Mouse (Mus musculus): ENCODE data around the gene Armt1.
A peak's percentile ranks its signal among the peaks of the same experiment; 100 is the strongest.

Gene Armt1

DNA sequence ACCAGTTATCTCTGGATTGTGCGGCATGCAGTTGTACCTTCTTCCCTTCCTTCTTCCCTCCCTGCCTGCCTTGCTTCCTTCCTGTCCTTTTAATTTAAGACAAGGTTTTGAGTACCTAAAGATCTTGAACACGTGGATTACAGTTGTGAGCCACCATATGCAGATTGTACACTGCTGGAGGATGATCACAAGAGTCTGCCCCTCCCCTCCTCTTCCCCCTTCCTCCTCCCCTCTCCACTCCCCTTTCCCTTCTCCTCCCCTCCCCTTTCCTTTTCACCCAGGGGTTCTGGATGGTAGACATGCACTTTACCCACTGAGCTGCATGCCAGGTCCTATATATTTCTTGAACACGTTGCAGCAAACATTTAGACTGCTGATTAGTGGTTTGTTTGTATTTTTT, 3.1 kb downstream of the Armt1 start:
- no peak for DNase-seq (ENCODE audit: low spot score)

- DNase-seq (ENCODE audit: low spot score): no peak
Observed at GRCm38 (mm10) chr10:4456409-4456808, 24.1 kb downstream of the Armt1 start.

DNA sequence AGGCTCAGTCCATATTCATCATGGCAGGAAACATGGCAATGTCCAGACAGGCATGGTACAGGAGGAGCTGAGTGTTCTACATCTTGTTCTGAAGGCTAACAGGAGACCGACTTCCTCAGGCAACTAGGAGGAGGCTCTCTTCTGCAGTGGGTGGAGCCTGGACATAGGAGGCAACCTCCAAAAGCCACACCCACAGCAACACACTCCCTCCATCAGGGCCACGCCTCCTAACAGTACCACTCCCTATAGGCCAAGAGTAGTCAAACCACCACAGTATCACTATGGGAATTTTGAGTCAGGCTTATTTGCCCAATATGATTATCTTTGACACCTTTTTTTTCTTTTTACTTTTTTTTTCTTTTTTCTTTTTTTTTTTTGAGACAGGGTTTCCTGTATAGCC, 27.9 kb downstream of the Armt1 start:
- peak; percentile 35 for DNase-seq (ENCODE audit: low spot score)

- no peak for DNase-seq (ENCODE audit: low spot score)
Observed at GRCm38 (mm10) chr10:4465799-4466198, 33.5 kb downstream of the Armt1 start.

DNA sequence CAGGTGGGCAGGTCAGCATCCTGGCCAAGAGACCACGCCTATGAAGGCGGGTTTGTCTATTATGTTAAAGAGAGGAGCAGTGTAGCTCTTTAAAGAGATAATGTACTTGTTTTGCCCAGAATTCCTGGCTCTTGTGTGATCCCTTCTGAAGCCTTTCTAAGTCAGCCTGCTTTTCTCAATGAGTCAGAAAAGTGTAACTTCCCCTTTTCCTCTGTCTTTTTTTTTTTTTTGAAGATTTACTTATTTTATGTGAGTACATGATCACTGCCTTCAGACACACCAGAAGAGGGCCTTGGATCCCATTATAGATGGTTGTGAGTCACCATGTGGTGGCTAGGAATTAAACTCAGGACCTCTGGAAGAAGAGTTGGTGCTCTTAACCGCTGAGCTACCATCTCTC, 37.1 kb downstream of the Armt1 start:
- no peak for DNase-seq (ENCODE audit: low spot score)

DNA sequence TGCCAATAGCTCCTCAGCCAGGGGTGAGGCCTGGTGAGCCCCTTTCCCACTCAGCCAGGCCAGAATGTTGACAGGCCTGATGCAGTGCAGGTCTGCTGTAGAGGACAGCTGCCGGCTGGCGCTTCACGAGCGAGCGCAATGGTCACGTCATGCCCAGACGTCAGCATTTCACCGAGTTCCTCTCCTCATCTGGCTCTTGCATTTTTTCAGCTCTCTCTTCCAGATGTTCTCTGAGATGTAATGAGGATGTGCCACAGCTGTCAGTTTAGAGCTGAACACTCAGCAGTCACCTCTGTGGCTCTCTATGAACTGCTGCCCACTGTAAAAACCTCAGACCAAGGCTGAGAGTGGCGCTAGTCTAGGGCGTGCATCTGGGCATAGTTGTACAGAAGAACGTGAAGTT, 41.3 kb downstream of the Armt1 start:
- no peak for DNase-seq (ENCODE audit: low spot score)

DNA sequence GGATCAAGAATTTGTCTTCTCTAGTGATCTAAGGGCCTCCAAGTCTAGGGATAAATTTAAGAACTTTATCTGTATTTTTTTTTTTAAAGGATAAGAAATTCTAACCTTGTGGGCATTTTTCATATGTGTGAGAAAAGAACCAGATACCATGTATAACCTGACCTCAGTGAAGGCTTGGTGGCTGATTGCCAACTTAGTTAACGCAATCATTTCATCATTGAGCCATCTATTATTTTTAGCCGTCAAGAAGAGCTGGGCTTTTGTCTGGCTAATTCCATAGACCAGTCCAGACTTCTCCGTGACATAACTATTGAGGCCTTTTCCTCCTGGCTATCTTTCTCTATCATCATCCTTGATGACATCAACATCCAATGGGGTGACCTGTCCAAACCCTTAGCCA, 43.2 kb downstream of the Armt1 start:
- DNase-seq (ENCODE audit: low spot score): no peak

DNA sequence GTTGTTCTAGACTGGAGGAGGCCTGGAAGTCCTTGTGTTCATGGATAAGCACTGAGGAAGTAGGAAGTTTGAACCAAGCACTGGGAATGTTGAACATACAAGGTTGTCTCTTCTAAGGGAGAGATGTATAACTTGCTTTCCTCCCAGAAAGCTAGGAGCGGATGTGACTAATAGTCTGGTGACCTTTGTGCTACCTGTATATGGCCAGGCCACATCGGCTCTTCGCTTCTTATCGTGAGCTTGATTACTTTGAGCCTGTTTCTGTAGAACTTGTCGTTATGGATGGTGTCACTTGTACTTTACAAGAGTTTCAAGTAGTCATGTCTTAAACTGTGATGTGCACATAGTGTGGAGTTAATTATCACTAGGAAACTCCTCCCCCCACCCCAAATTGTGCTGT, 44.3 kb downstream of the Armt1 start:
- no peak for DNase-seq (ENCODE audit: low spot score)

- DNase-seq (ENCODE audit: low spot score): no peak
Observed at GRCm38 (mm10) chr10:4480929-4481328, 48.7 kb downstream of the Armt1 start.

GRCm38 (mm10) chr10:4481695-4482094, 49.4 kb downstream of the Armt1 start:
- no peak for DNase-seq (ENCODE audit: low spot score)

DNA sequence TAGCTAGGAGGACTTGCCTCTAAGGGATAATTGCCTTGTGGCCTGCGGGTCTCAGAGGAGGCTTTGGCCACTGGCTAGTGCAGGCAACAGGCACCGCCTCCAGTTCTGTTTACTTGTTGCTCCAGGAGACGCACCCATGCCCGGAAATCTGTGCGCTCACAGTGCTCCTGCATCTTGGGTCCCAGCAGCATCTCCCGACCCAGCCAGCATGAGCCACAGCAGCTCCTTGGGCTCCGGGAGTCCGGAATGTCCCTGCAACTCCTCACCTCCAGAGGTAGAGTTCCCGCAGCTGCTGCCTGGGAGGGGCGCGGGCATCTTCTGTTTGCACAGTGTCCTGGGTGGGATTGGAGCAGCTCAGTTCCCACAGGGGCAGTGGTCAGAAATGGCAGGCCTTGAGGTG, 50.1 kb downstream of the Armt1 start, which contains the start of gene Ccdc170:
Gene Ccdc170 (plus strand): TSS at position 148 of the 400 bp plus-strand sequence.
- no peak for DNase-seq (ENCODE audit: low spot score)

DNA sequence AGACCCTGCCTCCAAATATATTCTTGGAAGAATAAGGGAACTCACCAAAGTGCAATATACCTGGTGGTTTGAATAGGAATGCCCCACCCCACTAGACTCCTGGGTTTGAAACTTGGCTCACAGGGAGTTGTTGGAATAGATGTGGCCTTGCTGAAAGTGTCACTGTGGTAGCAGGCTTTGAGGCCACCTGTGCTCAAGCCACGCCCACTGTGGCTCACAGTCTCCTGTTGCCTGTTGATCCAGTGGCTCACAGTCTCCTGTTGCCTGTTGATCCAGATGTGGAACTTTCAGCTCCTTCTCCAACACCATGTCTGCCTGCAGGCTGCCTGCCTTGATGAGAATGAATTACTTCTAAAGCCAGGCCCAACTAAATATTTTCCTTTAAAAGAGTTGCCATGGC, 51.6 kb downstream of the Armt1 start:
- DNase-seq (ENCODE audit: low spot score): no peak

DNA sequence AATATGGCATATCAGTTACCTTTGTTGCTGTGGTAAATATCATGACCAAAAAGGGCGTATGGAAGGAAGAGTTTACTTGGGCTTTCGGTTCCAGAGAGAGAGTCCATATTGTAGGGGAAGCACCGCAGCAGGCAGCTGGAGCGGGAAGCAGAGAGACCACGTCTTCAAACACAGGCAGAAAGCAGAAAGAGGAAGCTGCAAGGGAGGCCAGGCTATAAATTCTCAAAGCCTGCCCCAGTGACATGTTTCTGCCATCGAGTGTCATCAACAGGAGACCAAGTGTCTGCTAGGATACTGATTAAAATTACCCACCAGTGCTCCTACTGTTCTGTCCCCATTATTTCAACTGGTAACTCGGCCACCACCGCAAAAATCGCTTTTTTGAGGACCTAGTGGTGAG, 52.7 kb downstream of the Armt1 start:
- DNase-seq (ENCODE audit: low spot score): no peak

DNA sequence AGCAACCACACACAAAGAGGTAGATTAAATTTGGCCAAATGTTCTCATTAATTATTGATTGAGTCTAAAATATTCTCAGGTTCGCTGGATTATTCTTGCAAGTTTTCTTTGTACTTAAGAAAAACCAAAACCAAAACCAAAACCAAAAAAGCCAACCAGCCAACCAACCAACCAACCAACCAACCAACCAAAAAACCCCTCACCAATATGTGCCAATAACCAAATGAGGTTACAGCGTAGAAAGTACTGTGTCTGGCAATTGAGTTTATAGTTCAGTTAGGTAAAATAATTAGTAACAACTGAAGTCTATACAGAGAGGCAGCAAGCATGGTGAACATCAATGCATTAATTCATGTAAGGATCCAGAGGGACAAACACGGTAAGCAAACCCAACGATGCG, 57.6 kb downstream of the Armt1 start:
- DNase-seq (ENCODE audit: low spot score): no peak

DNA sequence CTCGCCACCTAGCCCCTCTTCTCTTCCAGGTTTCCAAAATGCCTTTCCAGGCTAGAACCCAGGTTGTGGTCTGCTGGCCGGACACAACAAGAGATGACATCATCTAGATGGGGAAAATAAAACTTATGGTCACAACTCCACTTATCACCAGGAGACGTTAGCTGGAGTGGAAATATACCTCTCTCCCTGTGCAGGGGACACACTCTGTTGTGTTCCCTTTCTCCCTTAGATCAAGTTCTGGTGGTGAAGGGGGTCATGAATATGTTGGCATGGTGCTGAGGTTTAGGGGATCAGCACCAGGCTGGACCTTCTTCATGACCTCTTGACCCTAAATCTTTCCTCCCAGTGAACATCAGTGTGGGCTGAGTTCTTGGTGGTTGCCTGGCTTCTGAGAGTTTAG, 59.0 kb downstream of the Armt1 start:
- no peak for DNase-seq (ENCODE audit: low spot score)

- DNase-seq (ENCODE audit: low spot score): no peak
Observed at GRCm38 (mm10) chr10:4492045-4492444, 59.8 kb downstream of the Armt1 start.

- DNase-seq (ENCODE audit: low spot score): no peak
Observed at GRCm38 (mm10) chr10:4492909-4493308, 60.6 kb downstream of the Armt1 start.

- DNase-seq (ENCODE audit: low spot score): no peak
Observed at GRCm38 (mm10) chr10:4503251-4503650, 71.0 kb downstream of the Armt1 start.

Data from c-Kit-positive CD71-positive TER-119-positive erythroid progenitor cells, embryonic 14.5 days (primary cell).